13 mouse cellular contexts compared by ENCODE assay signal in genomic region chr13:94646326-94646725, GRCm38 (mm10).
"Had no signal": no experiment of that assay in that cellular context is flagged by ENCODE, and none has a peak within 500 bp of the region (broad histone marks: within the 10 kb centered on the region; RNA-seq: fewer than 3 reads in every experiment).

No protein-coding gene starts in this region.

- H3K4me2 ChIP-seq: kidney, embryonic 15.5 days; liver, embryonic 13.5 days; midbrain, embryonic 12.5 days; midbrain, embryonic 15.5 days; neural tube, embryonic 13.5 days had no signal

- H3K9me3 ChIP-seq: kidney, embryonic 15.5 days; liver, embryonic 13.5 days; midbrain, embryonic 12.5 days; midbrain, embryonic 15.5 days; neural tube, embryonic 13.5 days had no signal

- H3K27ac ChIP-seq: kidney, embryonic 15.5 days; liver, embryonic 13.5 days; midbrain, embryonic 12.5 days; midbrain, embryonic 15.5 days; neural tube, embryonic 13.5 days; stomach, postnatal 0 days had no signal

- H3K27me3 ChIP-seq: midbrain, embryonic 15.5 days had no signal

- H3K9ac ChIP-seq: kidney, embryonic 15.5 days; liver, embryonic 13.5 days; midbrain, embryonic 12.5 days; midbrain, embryonic 15.5 days; neural tube, embryonic 13.5 days had no signal

- H3K4me1 ChIP-seq: liver, embryonic 13.5 days had no signal

- H3K4me3 ChIP-seq: kidney, embryonic 15.5 days; liver, embryonic 13.5 days; midbrain, embryonic 12.5 days; midbrain, embryonic 15.5 days; myocyte; neural tube, embryonic 13.5 days had no signal

- ATAC-seq: intestine, postnatal 0 days; midbrain, embryonic 15.5 days had no signal

- DNase-seq: liver, embryonic 13.5 days; lung, adult 2 months; lung, postnatal 14 days; lung, postnatal 4 days; thymus, adult 18-20 months; thymus, postnatal 36 days had no signal

- H3K36me3 ChIP-seq: kidney, embryonic 15.5 days; liver, embryonic 13.5 days; midbrain, embryonic 12.5 days; midbrain, embryonic 15.5 days; neural tube, embryonic 13.5 days had no signal
